Mouse (Mus musculus) lung, postnatal 0 days (tissue): Measurements from ENCODE around the gene Gm45213.

ENCODE experiments used
- CTCF ChIP-seq: IDR thresholded peaks from 2 replicates; pipeline ENCODE4 v1.5.1; 2016; ENCODE audit warnings: antibody characterized with exemption, mild to moderate bottlenecking
- EP300 ChIP-seq: IDR thresholded peaks from 2 replicates; pipeline ENCODE4 v1.6.1; 2016; ENCODE audit warnings: antibody characterized with exemption, mild to moderate bottlenecking, control low read depth

GRCm38 (mm10) chr7:66046921-66047918 lies 3.8 kb downstream of the Gm45213 start:
- no peak for TF ChIP-seq CTCF
- no peak for TF ChIP-seq EP300
